Mouse (Mus musculus) neural tube, embryonic 12.5 days (tissue): Measurements from ENCODE around the gene Btbd35f11. TPM values are rescaled to one million over a fixed set of nuclear protein-coding genes. Genes with fewer than 3 reads are reported as not detected.
"Not testable (repeated sequence)": the region's sequence is repeated elsewhere in the genome, so short reads cannot be mapped to it uniquely, and the experiment has no call there.

Experiments used
- ATAC-seq: fragments of 200-750 bp; cut with Nextera tagmentation; 2 replicates; pipeline ENCODE4 v1.8.0; 2017; ENCODE audit warnings: low read depth, mild to moderate bottlenecking, moderate TSS enrichment, moderate library complexity; ENCODE audit not compliant: low FRiP score
- H3K27ac ChIP-seq: fragments of 300-500 bp; sonication (generic); 2 replicates; pipeline ENCODE4 v1.5.1; 2016
- H3K27me3 ChIP-seq: fragments of 300-500 bp; sonication (generic); replicated peaks from 2 replicates; pipeline ENCODE4 v1.6.1; 2016; ENCODE audit warnings: mild to moderate bottlenecking
- H3K36me3 ChIP-seq: fragments of 300-500 bp; sonication (generic); 2 replicates; pipeline ENCODE4 v1.6.1; 2016; ENCODE audit warnings: mild to moderate bottlenecking
- H3K4me1 ChIP-seq: fragments of 300-500 bp; sonication (generic); 2 replicates; pipeline ENCODE4 v1.6.1; 2016
- H3K4me2 ChIP-seq: fragments of 300-500 bp; sonication (generic); replicated peaks from 2 replicates; pipeline ENCODE4 v1.6.1; 2016; ENCODE audit warnings: mild to moderate bottlenecking
- H3K4me3 ChIP-seq: fragments of 300-500 bp; sonication (generic); 2 replicates; pipeline ENCODE4 v1.5.1; 2016
- H3K9ac ChIP-seq: fragments of 300-500 bp; sonication (generic); 2 replicates; pipeline ENCODE4 v1.6.1; 2016; ENCODE audit warnings: mild to moderate bottlenecking
- H3K9me3 ChIP-seq: fragments of 300-500 bp; sonication (generic); 2 replicates; pipeline ENCODE4 v1.6.1; 2016; ENCODE audit warnings: mild to moderate bottlenecking
- WGBS: fragments of 180-500 bp; shearing (Covaris S2); methylation state at CpG from one replicate; pipeline ENCODE4 v1.1.7; 2016; 5-methylcytosine and 5-hydroxymethylcytosine counted together
- polyA plus RNA-seq: library from polyadenylated mRNA; unstranded; fragments of >200 nt; fragmentation: Nextera tagmentation; extraction: Ambion mirVana; gene quantifications from 2 replicates; pipeline ENCODE4 v1.2.1, GENCODE M21; 2016

Btbd35f11 gene
- not detected in 2 replicates for polyA plus RNA-seq

DNA sequence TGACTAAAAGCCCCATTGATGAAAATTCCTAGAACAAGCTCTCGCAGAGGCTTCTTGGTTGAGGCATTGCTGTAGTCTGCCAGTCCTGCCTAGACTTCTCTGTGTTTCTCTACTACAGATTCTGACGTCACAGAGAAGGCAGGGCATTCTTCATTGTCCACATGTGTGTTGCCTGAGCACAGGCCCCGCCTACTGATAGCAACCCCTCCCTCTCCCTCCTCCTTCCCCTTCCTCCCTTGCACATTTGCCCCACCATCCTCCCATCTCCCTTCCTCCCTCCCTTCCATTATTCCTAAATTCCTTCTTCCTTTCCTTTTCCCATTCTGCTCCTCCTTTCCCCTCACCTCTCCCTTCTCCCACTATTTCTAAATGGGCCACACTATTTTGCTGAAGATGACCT, at the start of gene Btbd35f11:
Gene Btbd35f11 (minus strand): TSS at position 101 of the 400 bp plus-strand sequence.
- H3K4me3 ChIP-seq, ATAC-seq, H3K27me3 ChIP-seq, H3K4me2 ChIP-seq, H3K27ac ChIP-seq, H3K4me1 ChIP-seq, H3K9ac ChIP-seq, H3K9me3 ChIP-seq, H3K36me3 ChIP-seq: not testable (repeated sequence)
- WGBS = 67% methylated on average over 1 of the region's 3 CpGs

DNA sequence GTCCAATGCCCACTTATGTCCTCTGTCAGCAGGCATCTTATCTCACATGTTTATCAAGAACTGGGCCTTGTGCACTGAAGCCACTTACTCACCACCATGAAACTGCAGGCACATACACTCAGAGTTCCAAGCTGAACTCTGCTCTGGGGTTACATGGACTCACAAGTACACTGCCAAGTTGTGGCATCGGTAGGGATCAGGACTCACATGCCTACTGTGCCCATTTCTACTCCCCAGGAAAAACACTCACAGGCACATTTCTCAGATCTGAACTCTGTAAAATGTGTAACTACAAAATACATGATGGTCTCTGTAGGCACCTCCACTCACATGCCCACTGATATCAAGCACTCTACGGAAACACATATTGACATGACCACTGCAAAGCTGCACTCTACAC, 33.5 kb downstream of the Btbd35f11 start:
- H3K27me3 ChIP-seq, H3K4me3 ChIP-seq, H3K36me3 ChIP-seq, H3K27ac ChIP-seq, H3K9me3 ChIP-seq, ATAC-seq, H3K4me2 ChIP-seq, H3K9ac ChIP-seq, H3K4me1 ChIP-seq: not testable (repeated sequence)
- WGBS = 79% methylated on average over 1 of the region's 2 CpGs

Other genes with a start within 250 kb of the Btbd35f11 start
- gene Btbd35f24, start 247.9 kb downstream of the Btbd35f11 start, polyA plus RNA-seq = not detected in 2 replicates